Mouse (Mus musculus) gastrocnemius, adult 2 months (tissue): ENCODE data around the gene Ascl4. TPM values are rescaled to one million over a fixed set of nuclear protein-coding genes. Genes with fewer than 3 reads are reported as not detected.
A peak's percentile ranks its signal among the peaks of the same experiment; 100 is the strongest.

Source experiments
- DNase-seq: peaks from one replicate; pipeline ENCODE4 v3.0.0; 2022
- H3K27ac ChIP-seq: fragments of 200-600 bp; 2 replicates; pipeline ENCODE4 v1.8.1; 2022; ENCODE audit warnings: mild to moderate bottlenecking
- H3K4me3 ChIP-seq: fragments of 200-600 bp; 2 replicates; pipeline ENCODE4 v1.8.1; 2022; ENCODE audit warnings: mild to moderate bottlenecking, moderate library complexity
- CTCF ChIP-seq: fragments of 200-600 bp; IDR thresholded peaks from 2 replicates; pipeline ENCODE4 v1.8.1; 2022; ENCODE audit warnings: antibody characterized with exemption, mild to moderate bottlenecking, moderate library complexity
- intact Hi-C: fragments of 180-260 bp; cut with DNase I; formaldehyde crosslinking; loops from one replicate; pipeline ENCODE4 v1.15.1; 2025
- long read RNA-seq, 2 experiments: library from polyadenylated mRNA; stranded (forward); transcript quantifications; one replicate each; pipeline ENCODE4 v2.0.0; 2021
- total RNA-seq, 2 experiments: library from RNA; stranded (reverse); gene quantifications; 2 replicates each; pipeline ENCODE4 v1.2.3; 2021

Ascl4 gene
- not detected for total RNA-seq
- long read RNA-seq, experiment 1, result 0 reads
- long read RNA-seq, experiment 2, result 0 reads

- H3K27ac ChIP-seq, result no peak within 1 kb of the TSS
- no peak for DNase-seq
- H3K4me3 ChIP-seq, result peak within 1 kb of the TSS; percentile 72
- intact Hi-C loops, result no loop called here
- no peak for TF ChIP-seq CTCF
Observed at GRCm38 (mm10) chr10:85927676-85928445, at the start of gene Ascl4. Gene Ascl4, plus strand, starts transcription at chr10:85927681.

- TF ChIP-seq CTCF, result no peak
- Histone ChIP-seq H3K4me3 (no peak overlapping the region), H3K27ac (no peak overlapping the region)
- no peak for DNase-seq
- intact Hi-C loops, result loop anchor here (5.0 kb wide), 1 partner anchor 32 kb away; no protein-coding TSS in a partner anchor
Observed at GRCm38 (mm10) chr10:85879886-85880486, 47.5 kb upstream of the Ascl4 start.

- intact Hi-C loops, result loop anchor here (5.0 kb wide), 1 partner anchor 41 kb away; the partner anchor contains the start of gene Rtcb
- TF ChIP-seq CTCF, result peak; percentile 53
- peak within 1 kb of the TSS; percentile 90 for H3K27ac ChIP-seq
- peak; percentile 99 for DNase-seq
- peak within 1 kb of the TSS; percentile 81 for H3K4me3 ChIP-seq
Observed at GRCm38 (mm10) chr10:85916498-85917309, 10.8 kb upstream of the Ascl4 start, which contains the start of gene Prdm4. Gene Prdm4, minus strand, starts transcription at chr10:85917142.

- DNase-seq, result peak; percentile 53
- Histone ChIP-seq H3K27ac (no peak overlapping the region), H3K4me3 (peak overlapping the region; percentile 72)
- peak; percentile 50 for TF ChIP-seq CTCF
- intact Hi-C loops, result no loop called here
Observed at GRCm38 (mm10) chr10:85928499-85929207, 1.2 kb downstream of the Ascl4 start.

GRCm38 (mm10) chr10:85929208-85929591, 1.7 kb downstream of the Ascl4 start:
- H3K4me3 ChIP-seq, result no peak overlapping the region
- intact Hi-C loops, result no loop called here
- DNase-seq, result no peak
- no peak overlapping the region for H3K27ac ChIP-seq
- no peak for TF ChIP-seq CTCF

GRCm38 (mm10) chr10:85929962-85930361, 2.5 kb downstream of the Ascl4 start:
- no peak for DNase-seq
- Histone ChIP-seq H3K27ac (no peak overlapping the region), H3K4me3 (no peak overlapping the region)
- no peak for TF ChIP-seq CTCF
- intact Hi-C loops, result no loop called here

GRCm38 (mm10) chr10:85936280-85936965, 8.9 kb downstream of the Ascl4 start:
- Histone ChIP-seq H3K4me3 (no peak overlapping the region), H3K27ac (no peak overlapping the region)
- no peak for TF ChIP-seq CTCF
- intact Hi-C loops, result no loop called here
- DNase-seq, result no peak

- Histone ChIP-seq H3K27ac (no peak overlapping the region), H3K4me3 (no peak overlapping the region)
- DNase-seq, result no peak
- TF ChIP-seq CTCF, result no peak
- intact Hi-C loops, result no loop called here
Observed at GRCm38 (mm10) chr10:85948483-85949196, 21.2 kb downstream of the Ascl4 start.

- no peak for TF ChIP-seq CTCF
- intact Hi-C loops, result no loop called here
- Histone ChIP-seq H3K27ac (no peak overlapping the region), H3K4me3 (no peak overlapping the region)
- no peak for DNase-seq
Observed at GRCm38 (mm10) chr10:85951765-85952443, 24.4 kb downstream of the Ascl4 start.

GRCm38 (mm10) chr10:85953401-85953800, 25.9 kb downstream of the Ascl4 start:
- H3K27ac ChIP-seq, result no peak overlapping the region
- no peak for DNase-seq
- H3K4me3 ChIP-seq, result no peak overlapping the region
- intact Hi-C loops, result no loop called here
- no peak for TF ChIP-seq CTCF

- intact Hi-C loops, result no loop called here
Observed at GRCm38 (mm10) chr10:85954429-85954828, 26.9 kb downstream of the Ascl4 start.

More at GRCm38 (mm10) chr10:85954429-85954828, 26.9 kb downstream of the Ascl4 start:
- no peak for DNase-seq
- TF ChIP-seq CTCF, result no peak
- H3K4me3 ChIP-seq, result no peak overlapping the region
- no peak overlapping the region for H3K27ac ChIP-seq
